ENCODE assay signal across 10 mouse cellular contexts in genomic region chr6:86209133-86210016, GRCm38 (mm10). TPM values are rescaled to one million over a fixed set of nuclear protein-coding genes. Genes with fewer than 3 reads are reported as not detected.
A peak's percentile ranks its signal among the peaks of the same experiment; 100 is the strongest.
DNase-seq lines count a peak whose midpoint lies in the region; ATAC-seq and TF ChIP-seq lines count a peak whose summit lies in the region.
"Had no signal": no experiment of that assay in that cellular context is flagged by ENCODE, and none has a peak within 500 bp of the region (broad histone marks: within the 10 kb centered on the region; RNA-seq: fewer than 3 reads in every experiment).

No protein-coding gene starts in this region.

- H3K36me3 ChIP-seq in intestine, embryonic 14.5 days (ENCODE audit: control insufficient read depth, insufficient read depth, low read length) = no peaks in the 10 kb centered on the region
- no peaks in the 10 kb centered on the region for H3K36me3 ChIP-seq in intestine, embryonic 16.5 days (ENCODE audit: control insufficient read depth, insufficient read depth, low read length)
- H3K36me3 ChIP-seq in forebrain, embryonic 10.5 days (replicated peaks) = no peaks in the 10 kb centered on the region

- H3K4me2 ChIP-seq in intestine, embryonic 14.5 days (ENCODE audit: low read length) = 0 out of 2 replicates have a peak overlapping the region, but pooled peaks have one; percentile 3
- H3K4me2 ChIP-seq in intestine, embryonic 16.5 days (ENCODE audit: low read depth, low read length) = no peak overlapping the region

- H3K27ac ChIP-seq in intestine, embryonic 14.5 days (ENCODE audit: low read depth) = no peak overlapping the region
- no peak overlapping the region for H3K27ac ChIP-seq in intestine, embryonic 16.5 days (ENCODE audit: low read length)
- 0 out of 2 replicates have a peak overlapping the region, but pooled peaks have one; percentile 35 for H3K27ac ChIP-seq in forebrain, embryonic 10.5 days

- no peak for TF ChIP-seq POLR2A in brain, embryonic 14.5 days (IDR thresholded peaks at IDR 0.05; ENCODE audit: borderline replicate concordance, extremely low read depth, insufficient read depth, insufficient read length, poor library complexity, severe bottlenecking)

- 42% methylated on average over 17 of the region's 17 CpGs for WGBS in intestine, embryonic 14.5 days
- 46% methylated on average over 17 of the region's 17 CpGs for WGBS in intestine, embryonic 16.5 days
- 30% methylated on average over 17 of the region's 17 CpGs for WGBS in forebrain, embryonic 10.5 days

- TF ChIP-seq CTCF in brain, embryonic 14.5 days (IDR thresholded peaks at IDR 0.05; ENCODE audit: borderline replicate concordance, extremely low read depth, insufficient read depth, insufficient read length) = no peak

- no peak overlapping the region for H3K9ac ChIP-seq in intestine, embryonic 14.5 days (ENCODE audit: low read length)
- no peak overlapping the region for H3K9ac ChIP-seq in intestine, embryonic 16.5 days (ENCODE audit: low read depth, low read length)

- peaks cover 5% of the 10 kb centered on the region; the same call in 1 of the 2 replicates for H3K4me1 ChIP-seq in intestine, embryonic 14.5 days (replicated peaks; ENCODE audit: control insufficient read depth, insufficient read depth, low read length)
- no peaks in the 10 kb centered on the region for H3K4me1 ChIP-seq in intestine, embryonic 16.5 days (ENCODE audit: control insufficient read depth, insufficient read depth, low read length)
- peaks cover 29% of the 10 kb centered on the region for H3K4me1 ChIP-seq in forebrain, embryonic 10.5 days

- H3K4me3 ChIP-seq in intestine, embryonic 14.5 days (ENCODE audit: low read depth, low read length) = no peak overlapping the region
- no peak overlapping the region for H3K4me3 ChIP-seq in intestine, embryonic 16.5 days (ENCODE audit: low read length)
- peak overlapping the region; percentile 20; the same call in 1 of the 2 replicates for H3K4me3 ChIP-seq in forebrain, embryonic 10.5 days

- DNase-seq in intestine, embryonic 14.5 days (ENCODE audit: low spot score) = no peak
- peak; percentile 53 for DNase-seq in brain, embryonic 14.5 days (ENCODE audit: low read depth)
- DNase-seq in forebrain, embryonic 10.5 days (ENCODE audit: extremely low spot score, low spot score) = peak; percentile 34
- DNase-seq in lung, postnatal 25 days (ENCODE audit: low spot score) = peak; percentile 48
- no peak for DNase-seq in urinary bladder, postnatal 10 days (ENCODE audit: low spot score)
- no peak for DNase-seq in layer of hippocampus, postnatal 25 days (ENCODE audit: extremely low spot score in 1 of 2, low spot score in 1 of 2)
- DNase-seq in frontal cortex, postnatal 36 days (ENCODE audit: low spot score in 2 of 2) = no peak
- DNase-seq: adrenal gland, postnatal 25 days; layer of hippocampus, postnatal 36 days had no signal

- H3K27me3 ChIP-seq in intestine, embryonic 14.5 days (replicated peaks; ENCODE audit: control insufficient read depth, insufficient read depth, low read length) = no peaks in the 10 kb centered on the region
- no peaks in the 10 kb centered on the region for H3K27me3 ChIP-seq in intestine, embryonic 16.5 days (replicated peaks; ENCODE audit: control insufficient read depth, insufficient read depth, low read length)
- peaks cover 23% of the 10 kb centered on the region for H3K27me3 ChIP-seq in forebrain, embryonic 10.5 days (ENCODE audit: poor library complexity, severe bottlenecking)

- 0 out of 2 replicates have a peak, but pooled peaks cover under 1% of the 10 kb centered on the region for H3K9me3 ChIP-seq in intestine, embryonic 14.5 days (ENCODE audit: control insufficient read depth, low read length)
- H3K9me3 ChIP-seq in intestine, embryonic 16.5 days (ENCODE audit: control insufficient read depth, low read length) = no peaks in the 10 kb centered on the region
- 0 out of 2 replicates have a peak, but pooled peaks cover under 1% of the 10 kb centered on the region for H3K9me3 ChIP-seq in forebrain, embryonic 10.5 days

- no peak for ATAC-seq in intestine, embryonic 14.5 days (replicated peaks; ENCODE audit: low FRiP score, low TSS enrichment, low read depth)
- ATAC-seq in intestine, embryonic 16.5 days = no peak

RNA-seq across cellular contexts. Expression of gene Tgfa, which starts 14.4 kb away (rescaled TPM):
- polyA plus RNA-seq in intestine, embryonic 14.5 days (2014; fragmentation: Nextera tagmentation; extraction: Ambion mirVana) = 6.8 and 7.3 TPM in 2 replicates
- polyA plus RNA-seq in intestine, embryonic 16.5 days (2015; fragmentation: Nextera tagmentation; extraction: Ambion mirVana) = 6.0 and 7.0 TPM in 2 replicates
- 5.3 and 10.0 TPM in 2 replicates for polyA plus RNA-seq in brain, embryonic 14.5 days (2012; rRNA removed)
- polyA plus RNA-seq in forebrain, embryonic 10.5 days (2016; fragmentation: Nextera tagmentation; extraction: Ambion mirVana) = 1.2 and 1.3 TPM in 2 replicates
- total RNA-seq in layer of hippocampus, postnatal 25 days (2021) = 10 to 100 TPM; 34.1 to 36.6 TPM

Comparison
In these comparisons a context has a peak if more than half of its experiments do, and no peak if none do; other contexts are left out.
1. DNase-seq: peak in brain, embryonic 14.5 days (single experiment), forebrain, embryonic 10.5 days (single experiment) and lung, postnatal 25 days (single experiment); none in intestine, embryonic 14.5 days (single experiment), urinary bladder, postnatal 10 days (single experiment), layer of hippocampus, postnatal 25 days (0 of 2) and frontal cortex, postnatal 36 days (0 of 2).